Mouse (Mus musculus) testis, postnatal 10 days (tissue): ENCODE data around the gene Nlrp5.
"Not testable (repeated sequence)": the region's sequence is repeated elsewhere in the genome, so short reads cannot be mapped to it uniquely, and the experiment has no call there.

Source experiments
- DNase-seq: peaks from one replicate; pipeline ENCODE4 v3.0.0; 2021; ENCODE audit warnings: low spot score

The Nlrp5 gene

GRCm38 (mm10) chr7:23385589-23385988 is at the start of gene Nlrp5:
Nlrp5 (plus strand) TSS chr7:23385889.
- DNase-seq, result no peak

- not testable (repeated sequence) for DNase-seq
These were observed 27.4 kb upstream of the Nlrp5 start for GRCm38 (mm10) chr7:23358311-23358710.

GRCm38 (mm10) chr7:23470201-23470600 is 84.5 kb downstream of the Nlrp5 start:
- DNase-seq, result not testable (repeated sequence)

GRCm38 (mm10) chr7:23470832-23471231 is 85.1 kb downstream of the Nlrp5 start:
- not testable (repeated sequence) for DNase-seq

- not testable (repeated sequence) for DNase-seq
These were observed 87.2 kb downstream of the Nlrp5 start for GRCm38 (mm10) chr7:23472886-23473285.
